Mouse (Mus musculus) ES-E14 (cell line): ENCODE measurements around the gene Bax. TPM values are rescaled to one million over a fixed set of nuclear protein-coding genes. Genes with fewer than 3 reads are reported as not detected.
A peak's percentile ranks its signal among the peaks of the same experiment; 100 is the strongest.
"Not testable (repeated sequence)": the region's sequence is repeated elsewhere in the genome, so short reads cannot be mapped to it uniquely, and the experiment has no call there.

Source experiments
- DNase-seq: peaks from one replicate; pipeline ENCODE4 v3.0.0-alpha.2; 2013; ENCODE audit warnings: low read depth, low spot score
- H3K27ac ChIP-seq: 2 replicates; pipeline ENCODE4 v1.5.1; 2012; ENCODE audit warnings: low read depth, mild to moderate bottlenecking, low read length, moderate library complexity, mixed read lengths; ENCODE audit not compliant: poor library complexity, insufficient read depth, severe bottlenecking
- H3K36me3 ChIP-seq: 2 replicates; pipeline ENCODE4 v1.6.1; 2012; ENCODE audit warnings: mild to moderate bottlenecking, low read length, moderate library complexity, mixed read lengths; ENCODE audit not compliant: control insufficient read depth, poor library complexity, insufficient read depth, severe bottlenecking
- H3K4me1 ChIP-seq, 2 experiments: fragments of 150-350 bp in 1 of 2; sonication (generic) in 1 of 2; 2 replicates each; pipeline ENCODE4 v1.6.1; 2012; ENCODE audit warnings: low read length in 2 of 2, mild to moderate bottlenecking in 1 of 2, mixed read lengths in 1 of 2; ENCODE audit not compliant: control insufficient read depth in 2 of 2, insufficient read depth in 2 of 2, poor library complexity in 1 of 2
- H3K4me3 ChIP-seq, 2 experiments: fragments of 150-350 bp in 1 of 2; sonication (generic) in 1 of 2; 2 replicates each; pipeline ENCODE4 v1.5.1; 2012; ENCODE audit warnings: low read length in 2 of 2, low read depth in 1 of 2, mild to moderate bottlenecking in 1 of 2, mixed read lengths in 1 of 2; ENCODE audit not compliant: insufficient read depth in 1 of 2, poor library complexity in 1 of 2, severe bottlenecking in 1 of 2
- H3K9ac ChIP-seq: 2 replicates; pipeline ENCODE4 v1.6.1; 2012; ENCODE audit warnings: low read depth, mild to moderate bottlenecking, low read length, mixed read lengths; ENCODE audit not compliant: poor library complexity, insufficient read depth, severe bottlenecking
- H3K9me3 ChIP-seq: fragments of 150-350 bp; sonication (generic); 2 replicates; pipeline ENCODE4 v1.6.1; 2012; ENCODE audit warnings: low read depth, mild to moderate bottlenecking, low read length; ENCODE audit not compliant: control insufficient read depth, insufficient read depth
- CHD2 ChIP-seq: IDR thresholded peaks from 2 replicates; pipeline ENCODE4 v1.6.1; 2014; ENCODE audit warnings: mild to moderate bottlenecking, low read depth, low read length, inconsistent platforms
- HCFC1 ChIP-seq: IDR thresholded peaks from 2 replicates; pipeline ENCODE4 v1.6.1; 2012; ENCODE audit warnings: low read length, inconsistent platforms, borderline replicate concordance; ENCODE audit not compliant: insufficient read depth
- MAFK ChIP-seq: IDR thresholded peaks from 2 replicates; pipeline ENCODE4 v1.6.1; 2014; ENCODE audit warnings: mild to moderate bottlenecking, low read depth, low read length, inconsistent platforms; ENCODE audit not compliant: insufficient read depth
- ZC3H11A ChIP-seq: IDR thresholded peaks from 2 replicates; pipeline ENCODE4 v1.6.1; 2012; ENCODE audit warnings: low read depth, mild to moderate bottlenecking, inconsistent platforms, low read length, borderline replicate concordance
- ZNF384 ChIP-seq: IDR thresholded peaks from 2 replicates; pipeline ENCODE4 v1.6.1; 2012; ENCODE audit warnings: low read depth, low read length, inconsistent platforms
- in situ Hi-C, 2 experiments: fragments of 600-800 bp; cut with MboI; formaldehyde crosslinking; loops; one replicate each; pipeline ENCODE4 v1.15.1; 2025; ENCODE audit warnings: low sequenced_read_pairs in 2 of 2, inconsistent platforms in 1 of 2; ENCODE audit not compliant: unreplicated experiment in 2 of 2
- total RNA-seq: library from RNA; depleted of rRNA; stranded (reverse); fragments of 300-350 nt; gene quantifications from 2 replicates; pipeline ENCODE4 v1.2.3, GENCODE M21; 2012

Bax gene
- total RNA-seq, 1 experiment = 388 TPM

DNA sequence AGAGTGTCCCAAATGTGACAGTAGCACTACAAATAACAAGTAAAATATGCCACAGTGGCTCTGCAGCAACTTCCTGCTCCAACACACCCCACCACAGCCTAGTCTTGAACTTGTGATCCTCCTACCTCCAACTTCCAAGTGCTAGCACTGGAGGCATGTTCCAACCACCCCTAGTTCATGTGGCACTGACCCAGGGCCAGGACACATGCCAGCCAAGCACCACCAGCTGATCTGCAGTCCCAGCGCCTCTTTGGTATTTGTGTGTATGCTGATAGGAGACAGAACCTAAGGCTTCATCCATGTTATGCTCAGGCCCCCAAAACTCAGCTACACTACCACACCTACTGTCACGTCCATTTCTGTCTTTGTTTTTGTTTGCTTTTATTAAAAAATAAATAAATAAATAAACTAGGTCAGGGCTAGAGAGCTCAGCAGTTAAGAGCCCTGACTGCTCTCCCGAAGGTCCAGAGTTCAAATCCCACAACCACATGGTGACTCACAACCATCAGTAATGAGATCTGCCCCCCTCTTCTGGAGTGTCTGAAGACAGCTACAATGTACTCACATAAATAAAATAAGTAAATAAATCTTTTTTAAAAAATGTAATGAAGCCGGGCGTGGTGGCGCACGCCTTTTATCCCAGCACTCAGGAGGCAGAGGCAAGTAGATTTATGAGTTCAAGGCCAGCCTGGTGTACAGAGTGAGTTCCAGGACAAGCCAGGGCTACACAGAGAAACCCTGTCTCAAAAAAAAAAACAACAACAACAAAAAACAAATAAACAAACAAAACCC, 2.5 kb downstream of the Bax start:
- DNase-seq = no peak
- H3K4me3 ChIP-seq = no peak overlapping the region; a peak in 2 of 4 replicates
- in situ Hi-C loops = no loop called here
- no peak overlapping the region for H3K27ac ChIP-seq
- H3K9me3 ChIP-seq = no peaks in the 10 kb centered on the region
- peaks cover 40% of the 10 kb centered on the region for H3K36me3 ChIP-seq
- peaks cover 0 to 3% of the 10 kb centered on the region in 2 experiments; a peak in 2 of 4 replicates for H3K4me1 ChIP-seq
- TF ChIP-seq MAFK (no peak), CHD2 (no peak), ZNF384 (no peak), ZC3H11A (no peak), HCFC1 (no peak)
- H3K9ac ChIP-seq = no peak overlapping the region; the same call in 1 of the 2 replicates

DNA sequence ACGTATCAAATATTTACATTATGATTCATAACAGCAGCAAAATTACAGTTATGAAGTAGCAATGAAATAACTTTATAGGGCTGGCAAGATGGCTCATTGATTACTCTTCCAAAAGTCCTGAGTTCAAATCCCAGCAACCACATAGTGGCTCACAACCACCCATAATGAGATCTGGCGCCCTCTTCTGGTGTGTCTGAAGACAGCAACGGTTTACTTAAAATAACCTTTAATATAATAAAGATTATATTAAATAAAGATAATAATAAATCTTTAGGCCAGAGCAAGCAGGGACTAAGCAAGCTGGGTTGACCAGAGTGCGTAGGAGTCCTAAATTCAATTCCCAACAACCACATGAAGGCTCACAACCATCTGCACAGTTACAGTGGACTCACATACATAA, 3.8 kb downstream of the Bax start:
- H3K4me1 ChIP-seq = not testable (repeated sequence)

GRCm38 (mm10) chr7:45462325-45462724, 4.4 kb downstream of the Bax start:
- H3K9ac ChIP-seq = no peak overlapping the region
- no peaks in the 10 kb centered on the region for H3K9me3 ChIP-seq
- in situ Hi-C loops = no loop called here
- TF ChIP-seq CHD2 (no peak), HCFC1 (no peak), ZC3H11A (no peak), ZNF384 (no peak), MAFK (no peak)
- DNase-seq = no peak
- H3K4me1 ChIP-seq = no peaks in the 10 kb centered on the region; a peak in 2 of 4 replicates
- H3K4me3 ChIP-seq = 0 out of 4 replicates have a peak overlapping the region, but pooled peaks of 1 of the 2 experiments have one; percentile 14
- H3K27ac ChIP-seq = peak overlapping the region; percentile 99; the same call in 1 of the 2 replicates
- peaks cover 57% of the 10 kb centered on the region for H3K36me3 ChIP-seq

More for the DNA sequence above, 3.8 kb downstream of the Bax start:
- H3K9me3 ChIP-seq, DNase-seq, H3K4me3 ChIP-seq, in situ Hi-C loops, H3K9ac ChIP-seq: not testable (repeated sequence)
- peaks cover 52% of the 10 kb centered on the region for H3K36me3 ChIP-seq
- H3K27ac ChIP-seq = peak overlapping the region; percentile 99; the same call in 1 of the 2 replicates

DNA sequence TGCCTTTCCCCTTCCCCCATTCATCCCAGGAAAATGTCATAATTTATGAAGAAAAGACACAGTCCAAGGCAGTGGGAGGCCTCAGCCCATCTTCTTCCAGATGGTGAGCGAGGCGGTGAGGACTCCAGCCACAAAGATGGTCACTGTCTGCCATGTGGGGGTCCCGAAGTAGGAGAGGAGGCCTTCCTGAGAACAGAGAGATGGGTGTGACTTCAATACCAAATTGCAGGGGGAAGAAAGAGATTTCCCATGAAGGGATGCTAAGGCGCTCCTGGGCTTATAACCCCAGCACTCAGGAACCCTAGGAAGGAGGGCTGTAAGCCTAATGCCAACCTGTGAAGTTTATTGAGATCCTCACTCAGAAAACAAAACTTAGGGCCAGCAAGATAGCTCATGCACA, 4.9 kb downstream of the Bax start:
- Histone ChIP-seq H3K27ac (peak overlapping the region; percentile 99), H3K4me1 (peaks cover 0 to under 1% of the 10 kb centered on the region in 2 experiments; a peak in 1 of 4 replicates)
- in situ Hi-C loops = no loop called here

DNA sequence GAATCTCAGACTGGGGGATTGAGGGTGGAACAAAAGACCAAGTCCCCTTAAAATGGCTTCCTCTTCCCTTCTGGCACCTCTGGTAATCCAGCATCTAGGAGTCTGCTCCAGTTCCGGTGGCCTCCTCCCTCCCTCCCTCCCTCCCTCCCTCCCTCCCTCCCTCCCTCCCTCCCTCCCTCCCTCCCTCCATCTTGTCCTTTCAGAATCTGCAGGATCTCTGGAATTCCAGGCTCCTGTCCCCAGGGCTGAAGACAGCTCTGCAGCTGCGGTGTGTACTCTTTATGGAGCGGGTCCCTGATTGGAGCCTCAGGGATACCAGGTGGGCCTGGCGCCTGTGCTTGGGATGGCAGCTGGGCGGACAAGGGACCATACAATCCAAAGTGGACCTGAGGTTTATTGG, 5.4 kb downstream of the Bax start:
- Histone ChIP-seq H3K4me1 (peaks cover 0 to 3% of the 10 kb centered on the region in 2 experiments; a peak in 1 of 4 replicates), H3K36me3 (peaks cover 58% of the 10 kb centered on the region), H3K9me3 (no peaks in the 10 kb centered on the region), H3K4me3 (peak overlapping the region; percentile 58 to 71), H3K9ac (peak overlapping the region; percentile 80), H3K27ac (peak overlapping the region; percentile 99)
- in situ Hi-C loops = no loop called here
- no peak for DNase-seq
- TF ChIP-seq ZNF384 (no peak), MAFK (no peak), HCFC1 (no peak), ZC3H11A (no peak), CHD2 (no peak)

More for the DNA sequence above, 4.9 kb downstream of the Bax start:
- no peaks in the 10 kb centered on the region for H3K9me3 ChIP-seq
- H3K36me3 ChIP-seq = peaks cover 58% of the 10 kb centered on the region
- H3K9ac ChIP-seq = peak overlapping the region; percentile 50; the same call in 1 of the 2 replicates
- no peak for DNase-seq
- peak overlapping the region in 1 of 2 experiments; percentile 57; a peak in 2 of 4 replicates for H3K4me3 ChIP-seq
- TF ChIP-seq CHD2 (no peak), MAFK (no peak), HCFC1 (no peak)
